Mouse (Mus musculus): ENCODE data around the gene Bri3bp.
"Not testable (repeated sequence)": the region's sequence is repeated elsewhere in the genome, so short reads cannot be mapped to it uniquely, and the experiment has no call there.

The Bri3bp gene

GRCm38 (mm10) chr5:125485031-125485778, 43.8 kb downstream of the Bri3bp start:
- DNase-seq (ENCODE audit: low read depth, low spot score) = no peak

GRCm38 (mm10) chr5:125486088-125486487, 44.7 kb downstream of the Bri3bp start:
- no peak for DNase-seq (ENCODE audit: low read depth, low spot score)

GRCm38 (mm10) chr5:125487375-125488115, 46.2 kb downstream of the Bri3bp start:
- no peak for DNase-seq (ENCODE audit: low read depth, low spot score)

- DNase-seq (ENCODE audit: low read depth, low spot score) = no peak
These were observed 46.7 kb downstream of the Bri3bp start for GRCm38 (mm10) chr5:125488116-125488455.

GRCm38 (mm10) chr5:125488953-125489352, 47.6 kb downstream of the Bri3bp start:
- DNase-seq (ENCODE audit: low read depth, low spot score) = not testable (repeated sequence)

GRCm38 (mm10) chr5:125491107-125491506, 49.7 kb downstream of the Bri3bp start:
- DNase-seq (ENCODE audit: low read depth, low spot score) = no peak

GRCm38 (mm10) chr5:125492379-125493092, 51.2 kb downstream of the Bri3bp start:
- no peak for DNase-seq (ENCODE audit: low read depth, low spot score)

- no peak for DNase-seq (ENCODE audit: low read depth, low spot score)
These were observed 51.7 kb downstream of the Bri3bp start for GRCm38 (mm10) chr5:125493093-125493423.

GRCm38 (mm10) chr5:125495655-125496054, 54.3 kb downstream of the Bri3bp start:
- DNase-seq (ENCODE audit: low read depth, low spot score) = no peak

GRCm38 (mm10) chr5:125497821-125498600, 56.6 kb downstream of the Bri3bp start:
- DNase-seq (ENCODE audit: low read depth, low spot score) = peak; percentile 49

- no peak for DNase-seq (ENCODE audit: low read depth, low spot score)
These were observed 60.1 kb downstream of the Bri3bp start for GRCm38 (mm10) chr5:125501505-125501904.

- DNase-seq (ENCODE audit: low read depth, low spot score) = no peak
These were observed 60.8 kb downstream of the Bri3bp start for GRCm38 (mm10) chr5:125502186-125502585.

GRCm38 (mm10) chr5:125503628-125504027, 62.3 kb downstream of the Bri3bp start:
- DNase-seq (ENCODE audit: low read depth, low spot score) = no peak

- no peak for DNase-seq (ENCODE audit: low read depth, low spot score)
These were observed 63.3 kb downstream of the Bri3bp start for GRCm38 (mm10) chr5:125504692-125505091.

- DNase-seq (ENCODE audit: low read depth, low spot score) = no peak
These were observed 64.6 kb downstream of the Bri3bp start for GRCm38 (mm10) chr5:125505968-125506367.

- DNase-seq (ENCODE audit: low read depth, low spot score) = no peak
These were observed 66.2 kb downstream of the Bri3bp start for GRCm38 (mm10) chr5:125507582-125507981.

GRCm38 (mm10) chr5:125508006-125508405, 66.6 kb downstream of the Bri3bp start:
- no peak for DNase-seq (ENCODE audit: low read depth, low spot score)

- peak; percentile 62 for DNase-seq (ENCODE audit: low read depth, low spot score)
These were observed 68.2 kb downstream of the Bri3bp start for GRCm38 (mm10) chr5:125509541-125509940.

Data from forelimb bud, embryonic 11.5 days (tissue).